Mouse (Mus musculus): ENCODE measurements around the gene Vrk3. TPM values are rescaled to one million over a fixed set of nuclear protein-coding genes. Genes with fewer than 3 reads are reported as not detected.

The Vrk3 gene
- polyA plus RNA-seq, 3 experiments from 2014 or later, result 66.6 to 71.2 (median 69.7) TPM

GRCm38 (mm10) chr7:44819391-44819790 is 71.2 kb downstream of the Vrk3 start:
- ATAC-seq, result no peak

- ATAC-seq, result no peak
Measured at GRCm38 (mm10) chr7:44819863-44820262, 71.7 kb downstream of the Vrk3 start.

GRCm38 (mm10) chr7:44820525-44820924 is 72.3 kb downstream of the Vrk3 start:
- ATAC-seq, result no peak

- ATAC-seq, result no peak
Measured at GRCm38 (mm10) chr7:44821666-44822448, 73.6 kb downstream of the Vrk3 start.

- no peak for ATAC-seq
Measured at GRCm38 (mm10) chr7:44823409-44823808, 75.2 kb downstream of the Vrk3 start.

GRCm38 (mm10) chr7:44824872-44825271 is 76.7 kb downstream of the Vrk3 start:
- ATAC-seq, result peak; percentile 88

- ATAC-seq, result no peak
Measured at GRCm38 (mm10) chr7:44826771-44827170, 78.6 kb downstream of the Vrk3 start.

Other genes with a start within 250 kb of the Vrk3 start
- not detected for gene Mybpc2, start 223.8 kb upstream of the Vrk3 start, polyA plus RNA-seq (2017; shearing (Covaris generic))
- gene Spib, start 216.3 kb upstream of the Vrk3 start, polyA plus RNA-seq (2017; shearing (Covaris generic)), result 1 to 10 TPM in 1 of 3 experiments, under 1 TPM in 2; 0.17 to 2.1 (median 0.86) TPM
- 10 to 100 TPM; 21.0 to 32.4 (median 21.4) TPM for gene Pold1, start 199.6 kb upstream of the Vrk3 start, polyA plus RNA-seq (2017; shearing (Covaris generic))
- gene Nr1h2, start 194.5 kb upstream of the Vrk3 start, polyA plus RNA-seq (2017; shearing (Covaris generic)), result 10 to 100 TPM; 43.0 to 52.2 (median 49.9) TPM
- gene Napsa, start 176.0 kb upstream of the Vrk3 start, polyA plus RNA-seq (2017; shearing (Covaris generic)), result 1 to 10 TPM; 1.3 to 7.7 (median 3.2) TPM
- gene Kcnc3, start 157.7 kb upstream of the Vrk3 start, polyA plus RNA-seq (2017; shearing (Covaris generic)), result not detected
- not detected for gene Myh14, start 77.6 kb upstream of the Vrk3 start, polyA plus RNA-seq (2017; shearing (Covaris generic))
- not detected for gene Izumo2, start 39.7 kb upstream of the Vrk3 start, polyA plus RNA-seq (2017; shearing (Covaris generic))
- 1 to 10 TPM in 1 of 3 experiments, under 1 TPM in 2; 0.16 to 2.1 (median 0.93) TPM for gene Zfp473, start 2.6 kb downstream of the Vrk3 start, polyA plus RNA-seq (2017; shearing (Covaris generic))
- 10 to 100 TPM; 30.8 to 60.2 (median 32.2) TPM for gene Nup62, start 67.7 kb downstream of the Vrk3 start, polyA plus RNA-seq (2017; shearing (Covaris generic))
- gene Il4i1, start 68.0 kb downstream of the Vrk3 start, polyA plus RNA-seq (2017; shearing (Covaris generic)), result 1 to 10 TPM; 1.9 to 4.2 (median 2.1) TPM
- under 1 TPM in 1 of 3 experiments, not detected in 2; 0.41 TPM for gene Atf5, start 68.2 kb downstream of the Vrk3 start, polyA plus RNA-seq (2017; shearing (Covaris generic))
- gene Akt1s1, start 100.6 kb downstream of the Vrk3 start, polyA plus RNA-seq (2017; shearing (Covaris generic)), result 1 to 10 TPM; 1.1 to 4.5 (median 3.7) TPM
- 10 to 100 TPM; 43.9 to 66.0 (median 60.6) TPM for gene Tbc1d17, start 100.7 kb downstream of the Vrk3 start, polyA plus RNA-seq (2017; shearing (Covaris generic))
- gene Pnkp, start 108.7 kb downstream of the Vrk3 start, polyA plus RNA-seq (2017; shearing (Covaris generic)), result 10 to 100 TPM; 43.2 to 49.7 (median 46.8) TPM
- 1 to 10 TPM; 1.9 to 5.6 (median 3.2) TPM for gene Ptov1, start 121.4 kb downstream of the Vrk3 start, polyA plus RNA-seq (2017; shearing (Covaris generic))
- 10 to 100 TPM in 2 of 3 experiments, 1 to 10 TPM in 1; 7.1 to 14.1 (median 11.1) TPM for gene Med25, start 144.3 kb downstream of the Vrk3 start, polyA plus RNA-seq (2017; shearing (Covaris generic))
- 10 to 100 TPM in 2 of 3 experiments, 1 to 10 TPM in 1; 8.0 to 15.3 (median 11.0) TPM for gene Fuz, start 147.7 kb downstream of the Vrk3 start, polyA plus RNA-seq (2017; shearing (Covaris generic))
- gene Ap2a1, start 181.1 kb downstream of the Vrk3 start, polyA plus RNA-seq (2017; shearing (Covaris generic)), result 10 to 100 TPM in 1 of 3 experiments, 1 to 10 TPM in 2; 6.1 to 12.1 (median 7.1) TPM
- gene Tsks, start 194.8 kb downstream of the Vrk3 start, polyA plus RNA-seq (2017; shearing (Covaris generic)), result not detected
- 1 to 10 TPM in 2 of 3 experiments, under 1 TPM in 1; 0.23 to 1.9 (median 1.5) TPM for gene Cpt1c, start 226.4 kb downstream of the Vrk3 start, polyA plus RNA-seq (2017; shearing (Covaris generic))
- 10 to 100 TPM; 37.3 to 84.6 (median 70.6) TPM for gene Prmt1, start 238.2 kb downstream of the Vrk3 start, polyA plus RNA-seq (2017; shearing (Covaris generic))
- 100 to 1,000 TPM in 2 of 3 experiments, 10 to 100 TPM in 1; 83.6 to 119 (median 115) TPM for gene Irf3, start 249.2 kb downstream of the Vrk3 start, polyA plus RNA-seq (2017; shearing (Covaris generic))

Measured in inflammation-experienced regulatory T-cells, adult 6 months (primary cell).